Mouse (Mus musculus) G1E (cell line): ENCODE data around the gene Psma3.

ENCODE experiments used
- CTCF ChIP-seq: IDR thresholded peaks from 2 replicates; pipeline ENCODE4 v1.5.1; 2012; ENCODE audit warnings: low read depth, low read length, inconsistent platforms, mixed read lengths
- GATA1 ChIP-seq: IDR thresholded peaks from 2 replicates; pipeline ENCODE4 v1.6.1; 2012; ENCODE audit warnings: borderline replicate concordance, low read length, inconsistent platforms, mixed read lengths
- GATA2 ChIP-seq: IDR thresholded peaks from 2 replicates; pipeline ENCODE4 v1.6.1; 2012; ENCODE audit warnings: low read depth, low read length, inconsistent platforms, borderline replicate concordance
- POLR2AphosphoS5 ChIP-seq: IDR thresholded peaks from 2 replicates; pipeline ENCODE4 v1.6.1; 2012; ENCODE audit warnings: low read depth, low read length, inconsistent platforms; ENCODE audit not compliant: insufficient replicate concordance
- TAL1 ChIP-seq: conservative IDR thresholded peaks from 2 replicates; pipeline ENCODE4 v1.6.1; 2012; ENCODE audit warnings: low read depth, low read length, inconsistent platforms, mixed read lengths

GRCm38 (mm10) chr12:70997225-70997624 lies 22.8 kb downstream of the Psma3 start:
- no peak for TF ChIP-seq CTCF
- no peak for TF ChIP-seq GATA1
- TF ChIP-seq GATA2: no peak
- no peak for TF ChIP-seq POLR2AphosphoS5
- no peak for TF ChIP-seq TAL1
